ENCODE assay signal across 8 mouse cellular contexts in the genomic region with DNA sequence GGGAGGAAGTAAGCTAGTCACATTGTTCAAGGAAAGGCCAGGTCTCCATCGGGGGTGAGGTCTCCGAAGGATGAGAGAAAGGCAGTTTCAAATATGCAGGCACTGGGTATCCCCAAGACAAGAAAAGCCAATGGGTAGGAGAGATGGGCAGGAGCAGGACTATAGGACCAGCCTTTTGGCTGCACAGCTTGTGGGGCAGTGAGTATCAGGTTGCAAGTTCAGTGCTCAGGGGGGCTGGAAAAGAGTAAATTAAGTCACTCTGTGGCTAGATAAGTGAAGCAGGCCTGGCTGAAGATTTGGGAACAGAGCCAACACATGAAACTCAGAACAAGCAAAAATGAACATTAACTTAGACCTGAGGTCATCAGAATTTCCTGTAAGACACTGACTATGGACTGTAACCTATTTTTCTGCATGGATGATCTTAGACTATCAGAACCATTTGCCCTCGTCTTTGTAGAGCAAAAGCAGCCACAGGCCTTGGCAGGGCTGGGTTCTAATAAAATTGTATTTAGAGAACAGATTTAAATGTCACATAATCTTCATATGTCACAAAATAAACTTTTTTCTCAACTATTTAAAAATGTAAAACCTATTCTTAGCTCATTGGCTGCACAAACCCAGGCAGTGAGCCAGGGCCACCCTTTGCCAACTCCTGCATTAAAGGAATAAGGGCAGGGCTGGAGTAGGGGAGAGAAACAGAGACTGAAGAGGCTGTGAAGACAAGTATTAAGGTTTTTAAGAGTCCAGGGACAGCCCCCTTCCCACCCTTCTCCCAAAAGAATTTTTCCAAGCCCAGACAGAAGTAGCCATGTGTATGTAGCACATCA.
DNase-seq lines count a peak whose midpoint lies in the region; ATAC-seq and TF ChIP-seq lines count a peak whose summit lies in the region.

No protein-coding gene starts in this region.

- no peak overlapping the region for H3K4me2 ChIP-seq in forebrain, postnatal 0 days (ENCODE audit: low read depth)
- H3K4me2 ChIP-seq in kidney, embryonic 16.5 days (replicated peaks; ENCODE audit: low read depth, low read length), result no peak overlapping the region

- intact Hi-C loops in left cerebral cortex, postnatal 4 days (cut with DNase I), result no loop called here

- no peaks in the 10 kb centered on the region for H3K36me3 ChIP-seq in forebrain, postnatal 0 days (ENCODE audit: insufficient read depth)
- no peaks in the 10 kb centered on the region for H3K36me3 ChIP-seq in kidney, embryonic 16.5 days (ENCODE audit: insufficient read depth, low read length)

- no peak overlapping the region for H3K27ac ChIP-seq in forebrain, postnatal 0 days (ENCODE audit: low read depth, low read length)
- no peak overlapping the region for H3K27ac ChIP-seq in kidney, embryonic 16.5 days (ENCODE audit: low read length)

- ATAC-seq in forebrain, postnatal 0 days, result no peak
- peak; percentile 54; the same call in 1 of the 2 replicates for ATAC-seq in kidney, embryonic 16.5 days (ENCODE audit: low FRiP score, low TSS enrichment)
- ATAC-seq in activated CD4-positive, CD25-positive, alpha-beta regulatory T cell, adult 4 months, result no peak

- no peak overlapping the region for H3K9ac ChIP-seq in forebrain, postnatal 0 days
- no peak overlapping the region for H3K9ac ChIP-seq in kidney, embryonic 16.5 days (replicated peaks; ENCODE audit: low read length)

- no peak overlapping the region for H3K4me3 ChIP-seq in forebrain, postnatal 0 days (ENCODE audit: low read depth, low read length)
- no peak overlapping the region for H3K4me3 ChIP-seq in kidney, embryonic 16.5 days (ENCODE audit: low read length)

- H3K27me3 ChIP-seq in forebrain, postnatal 0 days (ENCODE audit: insufficient read depth, low read length), result no peaks in the 10 kb centered on the region
- H3K27me3 ChIP-seq in kidney, embryonic 16.5 days (ENCODE audit: insufficient read depth, low read length), result no peaks in the 10 kb centered on the region

- H3K9me3 ChIP-seq in forebrain, postnatal 0 days (ENCODE audit: low read length), result no peaks in the 10 kb centered on the region
- peaks cover 8% of the 10 kb centered on the region for H3K9me3 ChIP-seq in kidney, embryonic 16.5 days (ENCODE audit: low read length)

- no peak for TF ChIP-seq CTCF in forebrain, postnatal 0 days (IDR thresholded peaks at IDR 0.05; ENCODE audit: low read depth)

- no peaks in the 10 kb centered on the region for H3K4me1 ChIP-seq in forebrain, postnatal 0 days (ENCODE audit: insufficient read depth)
- H3K4me1 ChIP-seq in kidney, embryonic 16.5 days (ENCODE audit: insufficient read depth, low read length), result peaks cover 11% of the 10 kb centered on the region; the same call in 1 of the 2 replicates

- peak; percentile 7 for DNase-seq in heart, adult 8-10 months (ENCODE audit: low spot score)
- no peak for DNase-seq in heart, adult 9 months (ENCODE audit: low spot score in 2 of 2)
- peak; percentile 49 for DNase-seq in forebrain, postnatal 0 days
- DNase-seq in left cerebral cortex, postnatal 4 days, result peak; percentile 36
- DNase-seq in spleen, adult 12 weeks (ENCODE audit: low spot score), result no peak
- DNase-seq in B cell, adult 2 months, result no peak

- 73% methylated on average over 3 of the region's 3 CpGs for WGBS in forebrain, postnatal 0 days
- 41% methylated on average over 3 of the region's 3 CpGs for WGBS in kidney, embryonic 16.5 days

Comparison
In these comparisons a context has a peak if more than half of its experiments do, and no peak if none do; other contexts are left out.
1. DNase-seq: peak in heart, adult 8-10 months (single experiment), forebrain, postnatal 0 days (single experiment) and left cerebral cortex, postnatal 4 days (single experiment); none in heart, adult 9 months (0 of 2), spleen, adult 12 weeks (single experiment) and B cell, adult 2 months (0 of 2).